Mouse (Mus musculus) spleen, adult 2 months (tissue): Measurements from ENCODE around the gene Adgrd1.

ENCODE experiments used
- CTCF ChIP-seq: fragments of 200-500 bp; IDR thresholded peaks from 2 replicates; pipeline ENCODE4 v1.5.1; 2011; ENCODE audit warnings: mild to moderate bottlenecking, inconsistent platforms; ENCODE audit not compliant: insufficient read depth, insufficient read length, insufficient replicate concordance; ENCODE audit errors: extremely low read depth
- POLR2A ChIP-seq: fragments of 200-500 bp; IDR thresholded peaks from 2 replicates; pipeline ENCODE4 v1.6.1; 2011; ENCODE audit warnings: low read depth, low read length, inconsistent platforms

- TF ChIP-seq CTCF (no peak), POLR2A (no peak)
Observed at GRCm38 (mm10) chr5:129096511-129096910, at the start of gene Adgrd1.
